Mouse (Mus musculus): ENCODE measurements around the gene Fgfr2. TPM values are rescaled to one million over a fixed set of nuclear protein-coding genes. Genes with fewer than 3 reads are reported as not detected.

The Fgfr2 gene
- polyA plus RNA-seq, 1 experiment from 2014 or later = 20.3 TPM

GRCm38 (mm10) chr7:130188108-130188507, 2935.0 kb downstream of the Fgfr2 start:
- Histone ChIP-seq H3K4me3 (ENCODE audit: low read length) (no peak overlapping the region), H3K27ac (ENCODE audit: low read length) (no peak overlapping the region), H3K4me1 (ENCODE audit: control insufficient read depth, insufficient read depth, low read length) (no peaks in the 10 kb centered on the region), H3K9me3 (replicated peaks; ENCODE audit: control insufficient read depth, low read length) (0 out of 2 replicates have a peak, but pooled peaks cover 2% of the 10 kb centered on the region), H3K9ac (ENCODE audit: low read length) (no peak overlapping the region), H3K36me3 (ENCODE audit: control insufficient read depth, insufficient read depth) (peaks cover 7% of the 10 kb centered on the region), H3K4me2 (ENCODE audit: low read depth, low read length) (no peak overlapping the region), H3K27me3 (ENCODE audit: control insufficient read depth, insufficient read depth, low read length) (no peaks in the 10 kb centered on the region)
- 84% methylated on average over 2 of the region's 2 CpGs for WGBS
- ATAC-seq (replicated peaks; ENCODE audit: extremely low read depth, insufficient read depth, low FRiP score) = no peak

- ATAC-seq (replicated peaks; ENCODE audit: extremely low read depth, insufficient read depth, low FRiP score) = no peak
- Histone ChIP-seq H3K27ac (ENCODE audit: low read length) (no peak overlapping the region), H3K4me1 (ENCODE audit: control insufficient read depth, insufficient read depth, low read length) (peaks cover 5% of the 10 kb centered on the region; the same call in 1 of the 2 replicates), H3K36me3 (ENCODE audit: control insufficient read depth, insufficient read depth) (peaks cover 7% of the 10 kb centered on the region), H3K27me3 (ENCODE audit: control insufficient read depth, insufficient read depth, low read length) (no peaks in the 10 kb centered on the region), H3K4me2 (ENCODE audit: low read depth, low read length) (no peak overlapping the region), H3K4me3 (ENCODE audit: low read length) (no peak overlapping the region), H3K9ac (ENCODE audit: low read length) (no peak overlapping the region), H3K9me3 (replicated peaks; ENCODE audit: control insufficient read depth, low read length) (0 out of 2 replicates have a peak, but pooled peaks cover 2% of the 10 kb centered on the region)
- 71% methylated on average over 5 of the region's 5 CpGs for WGBS
These were observed 2938.3 kb downstream of the Fgfr2 start for GRCm38 (mm10) chr7:130184864-130185263.

- Histone ChIP-seq H3K9me3 (replicated peaks; ENCODE audit: control insufficient read depth, low read length) (0 out of 2 replicates have a peak, but pooled peaks cover 2% of the 10 kb centered on the region), H3K4me2 (ENCODE audit: low read depth, low read length) (no peak overlapping the region), H3K36me3 (ENCODE audit: control insufficient read depth, insufficient read depth) (peaks cover 7% of the 10 kb centered on the region), H3K9ac (ENCODE audit: low read length) (no peak overlapping the region), H3K4me1 (ENCODE audit: control insufficient read depth, insufficient read depth, low read length) (peaks cover 5% of the 10 kb centered on the region; the same call in 1 of the 2 replicates), H3K4me3 (ENCODE audit: low read length) (no peak overlapping the region), H3K27ac (ENCODE audit: low read length) (no peak overlapping the region), H3K27me3 (ENCODE audit: control insufficient read depth, insufficient read depth, low read length) (no peaks in the 10 kb centered on the region)
- WGBS = 84% methylated on average over 5 of the region's 5 CpGs
- no peak for ATAC-seq (replicated peaks; ENCODE audit: extremely low read depth, insufficient read depth, low FRiP score)
These were observed 2939.2 kb downstream of the Fgfr2 start for GRCm38 (mm10) chr7:130183960-130184359.

- Histone ChIP-seq H3K4me3 (ENCODE audit: low read length) (peak overlapping the region; percentile 35), H3K4me1 (ENCODE audit: control insufficient read depth, insufficient read depth, low read length) (peaks cover 5% of the 10 kb centered on the region; the same call in 1 of the 2 replicates), H3K36me3 (ENCODE audit: control insufficient read depth, insufficient read depth) (peaks cover 7% of the 10 kb centered on the region), H3K4me2 (ENCODE audit: low read depth, low read length) (peak overlapping the region; percentile 61), H3K9ac (ENCODE audit: low read length) (peak overlapping the region; percentile 35; the same call in 1 of the 2 replicates), H3K27ac (ENCODE audit: low read length) (no peak overlapping the region), H3K9me3 (replicated peaks; ENCODE audit: control insufficient read depth, low read length) (0 out of 2 replicates have a peak, but pooled peaks cover 2% of the 10 kb centered on the region), H3K27me3 (ENCODE audit: control insufficient read depth, insufficient read depth, low read length) (no peaks in the 10 kb centered on the region)
- no peak for ATAC-seq (replicated peaks; ENCODE audit: extremely low read depth, insufficient read depth, low FRiP score)
- 14% methylated on average over 18 of the region's 18 CpGs for WGBS
These were observed 2940.6 kb downstream of the Fgfr2 start for GRCm38 (mm10) chr7:130182551-130182950.

DNA sequence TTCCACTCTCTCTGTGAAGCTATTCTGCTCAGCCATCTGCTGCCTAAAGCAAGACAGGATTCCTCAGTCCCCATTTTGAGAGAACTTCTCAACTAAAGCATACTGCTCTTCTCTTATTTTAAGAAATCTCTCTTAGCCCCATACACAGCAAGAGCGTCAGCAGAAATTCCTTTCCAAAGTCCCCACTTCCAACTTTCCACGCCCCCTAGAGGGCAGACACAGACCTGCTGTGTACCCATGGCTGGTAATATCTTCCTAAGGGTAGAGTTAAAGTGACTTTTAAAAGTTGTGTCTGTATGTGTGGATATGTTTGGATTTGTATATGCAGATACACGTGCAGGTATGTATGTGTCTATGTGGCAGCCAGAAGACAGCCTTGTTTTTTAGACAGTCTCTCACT, 2944.2 kb downstream of the Fgfr2 start:
- Histone ChIP-seq H3K36me3 (ENCODE audit: control insufficient read depth, insufficient read depth) (peaks cover 3% of the 10 kb centered on the region; the same call in 1 of the 2 replicates), H3K4me1 (ENCODE audit: control insufficient read depth, insufficient read depth, low read length) (peaks cover 19% of the 10 kb centered on the region), H3K4me3 (ENCODE audit: low read length) (no peak overlapping the region), H3K9me3 (replicated peaks; ENCODE audit: control insufficient read depth, low read length) (0 out of 2 replicates have a peak, but pooled peaks cover 2% of the 10 kb centered on the region), H3K9ac (ENCODE audit: low read length) (no peak overlapping the region), H3K27ac (ENCODE audit: low read length) (no peak overlapping the region), H3K27me3 (ENCODE audit: control insufficient read depth, insufficient read depth, low read length) (no peaks in the 10 kb centered on the region), H3K4me2 (ENCODE audit: low read depth, low read length) (no peak overlapping the region)
- no peak for ATAC-seq (replicated peaks; ENCODE audit: extremely low read depth, insufficient read depth, low FRiP score)
- 67% methylated on average over 3 of the region's 3 CpGs for WGBS

GRCm38 (mm10) chr7:130177009-130177408, 2946.1 kb downstream of the Fgfr2 start:
- H3K4me1 ChIP-seq (ENCODE audit: control insufficient read depth, insufficient read depth, low read length) = peaks cover 15% of the 10 kb centered on the region
- H3K4me2 ChIP-seq (ENCODE audit: low read depth, low read length) = no peak overlapping the region
- H3K27ac ChIP-seq (ENCODE audit: low read length) = no peak overlapping the region
- H3K27me3 ChIP-seq (ENCODE audit: control insufficient read depth, insufficient read depth, low read length) = no peaks in the 10 kb centered on the region
- H3K9ac ChIP-seq (ENCODE audit: low read length) = no peak overlapping the region
- no peaks in the 10 kb centered on the region for H3K9me3 ChIP-seq (replicated peaks; ENCODE audit: control insufficient read depth, low read length)
- peaks cover 4% of the 10 kb centered on the region; the same call in 1 of the 2 replicates for H3K36me3 ChIP-seq (ENCODE audit: control insufficient read depth, insufficient read depth)
- 54% methylated on average over 5 of the region's 5 CpGs for WGBS
- no peak for ATAC-seq (replicated peaks; ENCODE audit: extremely low read depth, insufficient read depth, low FRiP score)
- no peak overlapping the region for H3K4me3 ChIP-seq (ENCODE audit: low read length)

GRCm38 (mm10) chr7:130174525-130174924, 2948.6 kb downstream of the Fgfr2 start:
- Histone ChIP-seq H3K36me3 (ENCODE audit: control insufficient read depth, insufficient read depth) (peaks cover 8% of the 10 kb centered on the region; the same call in 1 of the 2 replicates), H3K9me3 (replicated peaks; ENCODE audit: control insufficient read depth, low read length) (no peaks in the 10 kb centered on the region), H3K4me3 (ENCODE audit: low read length) (no peak overlapping the region), H3K9ac (ENCODE audit: low read length) (no peak overlapping the region), H3K27me3 (ENCODE audit: control insufficient read depth, insufficient read depth, low read length) (no peaks in the 10 kb centered on the region), H3K27ac (ENCODE audit: low read length) (peak overlapping the region; percentile 24; the same call in 1 of the 2 replicates), H3K4me1 (ENCODE audit: control insufficient read depth, insufficient read depth, low read length) (peaks cover 15% of the 10 kb centered on the region), H3K4me2 (ENCODE audit: low read depth, low read length) (no peak overlapping the region)
- WGBS = 29% methylated on average over 7 of the region's 7 CpGs
- peak; percentile 78 for ATAC-seq (replicated peaks; ENCODE audit: extremely low read depth, insufficient read depth, low FRiP score)

DNA sequence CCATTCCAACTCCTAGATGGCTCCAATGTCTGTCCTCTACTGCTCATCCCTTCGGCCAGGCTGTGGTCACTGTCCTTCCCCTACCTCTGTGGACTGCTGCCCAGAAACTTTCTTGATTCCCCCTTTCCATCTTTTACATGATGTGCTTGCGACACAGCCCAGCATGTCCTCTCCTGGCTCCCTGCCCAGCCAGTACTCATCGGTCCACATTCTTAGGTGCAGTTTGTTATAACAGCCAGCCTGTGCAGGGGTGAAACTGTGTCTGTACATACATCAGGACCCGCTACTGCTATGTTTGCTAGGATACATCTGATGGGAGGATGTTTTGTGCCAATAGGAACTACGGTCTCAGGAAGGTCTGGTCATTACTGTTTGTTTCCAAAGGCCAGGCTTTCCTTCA, 2949.2 kb downstream of the Fgfr2 start:
- Histone ChIP-seq H3K27ac (ENCODE audit: low read length) (0 out of 2 replicates have a peak overlapping the region, but pooled peaks have one; percentile 24), H3K9ac (ENCODE audit: low read length) (no peak overlapping the region), H3K36me3 (ENCODE audit: control insufficient read depth, insufficient read depth) (peaks cover 8% of the 10 kb centered on the region; the same call in 1 of the 2 replicates), H3K4me1 (ENCODE audit: control insufficient read depth, insufficient read depth, low read length) (peaks cover 15% of the 10 kb centered on the region), H3K27me3 (ENCODE audit: control insufficient read depth, insufficient read depth, low read length) (no peaks in the 10 kb centered on the region), H3K4me2 (ENCODE audit: low read depth, low read length) (no peak overlapping the region), H3K4me3 (ENCODE audit: low read length) (no peak overlapping the region), H3K9me3 (replicated peaks; ENCODE audit: control insufficient read depth, low read length) (no peaks in the 10 kb centered on the region)
- WGBS = 43% methylated on average over 5 of the region's 5 CpGs
- ATAC-seq (replicated peaks; ENCODE audit: extremely low read depth, insufficient read depth, low FRiP score) = 0 out of 2 replicates have a peak, but pooled peaks have one; percentile 30

DNA sequence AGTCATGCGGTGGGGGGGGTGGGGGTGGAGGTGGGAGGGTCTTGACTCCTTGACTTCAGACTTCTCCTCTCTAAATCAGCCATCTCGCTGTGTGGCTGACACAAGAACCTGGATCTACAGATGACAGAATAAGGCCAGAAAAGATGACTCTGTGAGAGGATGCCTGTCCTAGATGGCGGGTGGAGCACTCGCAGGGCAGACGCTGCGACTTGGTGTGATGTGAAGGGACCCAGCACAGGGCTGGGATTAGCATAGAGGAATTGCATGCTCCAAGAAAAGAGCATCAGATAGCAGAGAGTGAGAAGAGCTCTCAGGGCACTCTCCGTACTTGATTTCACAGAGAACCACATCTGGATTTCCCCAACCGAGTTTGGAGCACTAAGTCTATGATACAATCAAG, 2953.0 kb downstream of the Fgfr2 start:
- Histone ChIP-seq H3K36me3 (ENCODE audit: control insufficient read depth, insufficient read depth) (peaks cover 8% of the 10 kb centered on the region; the same call in 1 of the 2 replicates), H3K4me1 (ENCODE audit: control insufficient read depth, insufficient read depth, low read length) (peaks cover 16% of the 10 kb centered on the region), H3K9ac (ENCODE audit: low read length) (no peak overlapping the region), H3K4me2 (ENCODE audit: low read depth, low read length) (no peak overlapping the region), H3K27me3 (ENCODE audit: control insufficient read depth, insufficient read depth, low read length) (no peaks in the 10 kb centered on the region), H3K27ac (ENCODE audit: low read length) (no peak overlapping the region), H3K9me3 (replicated peaks; ENCODE audit: control insufficient read depth, low read length) (no peaks in the 10 kb centered on the region), H3K4me3 (ENCODE audit: low read length) (no peak overlapping the region)
- no peak for ATAC-seq (replicated peaks; ENCODE audit: extremely low read depth, insufficient read depth, low FRiP score)
- WGBS = 43% methylated on average over 8 of the region's 8 CpGs
